Mouse (Mus musculus) spleen, adult 18-20 months (tissue): ENCODE measurements around the gene Slc25a40.
A peak's percentile ranks its signal among the peaks of the same experiment; 100 is the strongest.

Experiments used
- DNase-seq, 2 experiments: peaks; one replicate each; pipeline ENCODE4 v3.0.0; 2022; ENCODE audit warnings: mixed read lengths in 2 of 2

Gene Slc25a40

GRCm38 (mm10) chr5:8422157-8422931 lies at the start of gene Slc25a40, which contains the start of gene Dbf4:
Gene Slc25a40 (plus strand): TSS chr5:8422850.
Gene Dbf4 (minus strand): TSS chr5:8422716.
- peak; percentile 90 to 95 for DNase-seq

GRCm38 (mm10) chr5:8373415-8373814 lies 49.2 kb upstream of the Slc25a40 start:
- no peak for DNase-seq

GRCm38 (mm10) chr5:8374297-8374906 lies 48.2 kb upstream of the Slc25a40 start:
- DNase-seq, result no peak

GRCm38 (mm10) chr5:8393891-8394583 lies 28.6 kb upstream of the Slc25a40 start:
- DNase-seq, result no peak

- DNase-seq, result no peak
Measured at GRCm38 (mm10) chr5:8397587-8398249, 24.9 kb upstream of the Slc25a40 start.

- DNase-seq, result no peak
Measured at GRCm38 (mm10) chr5:8408746-8409145, 13.9 kb upstream of the Slc25a40 start.

GRCm38 (mm10) chr5:8416683-8417413 lies 5.8 kb upstream of the Slc25a40 start:
- no peak for DNase-seq

GRCm38 (mm10) chr5:8417443-8417842 lies 5.2 kb upstream of the Slc25a40 start:
- no peak for DNase-seq

- no peak for DNase-seq
Measured at GRCm38 (mm10) chr5:8421424-8421823, 1.2 kb upstream of the Slc25a40 start.

GRCm38 (mm10) chr5:8422932-8423928 lies 580 bp downstream of the Slc25a40 start:
- no peak for DNase-seq

GRCm38 (mm10) chr5:8424116-8424515 lies 1.5 kb downstream of the Slc25a40 start:
- DNase-seq, result no peak

GRCm38 (mm10) chr5:8425899-8426298 lies 3.2 kb downstream of the Slc25a40 start:
- no peak for DNase-seq

GRCm38 (mm10) chr5:8437481-8438156 lies 15.0 kb downstream of the Slc25a40 start:
- no peak for DNase-seq

- DNase-seq, result no peak
Measured at GRCm38 (mm10) chr5:8439095-8439494, 16.4 kb downstream of the Slc25a40 start.

- DNase-seq, result no peak
Measured at GRCm38 (mm10) chr5:8455565-8455964, 32.9 kb downstream of the Slc25a40 start.

- no peak for DNase-seq
Measured at GRCm38 (mm10) chr5:8456561-8456960, 33.9 kb downstream of the Slc25a40 start.

GRCm38 (mm10) chr5:8487989-8488700 lies 65.5 kb downstream of the Slc25a40 start:
- no peak for DNase-seq

- no peak for DNase-seq
Measured at GRCm38 (mm10) chr5:8488701-8489297, 66.1 kb downstream of the Slc25a40 start.

- DNase-seq, result no peak
Measured at GRCm38 (mm10) chr5:8489471-8490110, 66.9 kb downstream of the Slc25a40 start.
